Mouse (Mus musculus): ENCODE data around the gene Gm3298.
"Not testable (repeated sequence)": the region's sequence is repeated elsewhere in the genome, so short reads cannot be mapped to it uniquely, and the experiment has no call there.

- TF ChIP-seq CTCF (IDR thresholded peaks at IDR 0.05 in 2 of 3, conservative IDR thresholded peaks at IDR 0.05 in 1 of 3; ENCODE audit: control insufficient read depth in 1 of 3, insufficient read depth in 1 of 3, low read depth in 2 of 3, low read length in 3 of 3, poor library complexity in 1 of 3, severe bottlenecking in 1 of 3); POLR2A (IDR thresholded peaks at IDR 0.05; ENCODE audit: control insufficient read depth in 1 of 2, insufficient read depth in 1 of 2, low read depth in 1 of 2, low read length in 2 of 2, poor library complexity in 1 of 2); UBTF (IDR thresholded peaks at IDR 0.05; ENCODE audit: borderline replicate concordance, insufficient read depth, low read depth, low read length); HCFC1 (IDR thresholded peaks at IDR 0.05; ENCODE audit: low read depth, low read length); GATA1 (IDR thresholded peaks at IDR 0.05; ENCODE audit: low read depth, low read length); ETS1 (IDR thresholded peaks at IDR 0.05; ENCODE audit: low read depth, low read length); POLR2AphosphoS2 (IDR thresholded peaks at IDR 0.05; ENCODE audit: low read length); EP300 (IDR thresholded peaks at IDR 0.05; ENCODE audit: low read depth in 1 of 2, low read length in 2 of 2); ZMIZ1 (IDR thresholded peaks at IDR 0.05; ENCODE audit: low read depth, low read length); CHD2 (IDR thresholded peaks at IDR 0.05; ENCODE audit: low read length); MAFK (IDR thresholded peaks at IDR 0.05; ENCODE audit: borderline replicate concordance, low read depth, low read length): not testable (repeated sequence)
Observed at GRCm38 (mm10) chr14:4983635-4984034, 32.1 kb upstream of the Gm3298 start, which contains the start of gene Gm8297.

Data from MEL (cell line).